Mouse (Mus musculus) forebrain, embryonic 14.5 days (tissue): ENCODE data around the gene Wbp1l. TPM values are rescaled to one million over a fixed set of nuclear protein-coding genes. Genes with fewer than 3 reads are reported as not detected.

Experiments used
- ATAC-seq: fragments of 200-750 bp; cut with Nextera tagmentation; 2 replicates; pipeline ENCODE4 v1.8.0; 2017; ENCODE audit warnings: mild to moderate bottlenecking, moderate library complexity
- DNase-seq: peaks from one replicate; pipeline ENCODE4 v3.0.0-alpha.2; 2015; ENCODE audit warnings: low spot score
- H3K27ac ChIP-seq: fragments of 300-500 bp; sonication (generic); 2 replicates; pipeline ENCODE4 v1.5.1; 2014; ENCODE audit warnings: low read depth, mild to moderate bottlenecking, control low read depth, low read length, moderate library complexity
- H3K27me3 ChIP-seq: fragments of 300-500 bp; sonication (generic); replicated peaks from 2 replicates; pipeline ENCODE4 v1.6.1; 2014; ENCODE audit warnings: low read length, control low read depth, mixed read lengths; ENCODE audit not compliant: control insufficient read depth, insufficient read depth
- H3K36me3 ChIP-seq: fragments of 300-500 bp; sonication (generic); 2 replicates; pipeline ENCODE4 v1.6.1; 2014; ENCODE audit warnings: low read length, control low read depth; ENCODE audit not compliant: control insufficient read depth, insufficient read depth
- H3K4me1 ChIP-seq: fragments of 300-500 bp; sonication (generic); 2 replicates; pipeline ENCODE4 v1.6.1; 2014; ENCODE audit warnings: antibody characterized with exemption, low read length, control low read depth; ENCODE audit not compliant: control insufficient read depth, insufficient read depth
- H3K4me2 ChIP-seq: fragments of 300-500 bp; sonication (generic); 2 replicates; pipeline ENCODE4 v1.6.1; 2014; ENCODE audit warnings: mild to moderate bottlenecking, control low read depth, low read length
- H3K4me3 ChIP-seq: fragments of 300-500 bp; sonication (generic); 2 replicates; pipeline ENCODE4 v1.5.1; 2014; ENCODE audit warnings: low read depth, low read length, control low read depth
- H3K9ac ChIP-seq: fragments of 300-500 bp; sonication (generic); 2 replicates; pipeline ENCODE4 v1.6.1; 2014; ENCODE audit warnings: mild to moderate bottlenecking, low read length, control low read depth, moderate library complexity
- H3K9me3 ChIP-seq: fragments of 300-500 bp; sonication (generic); replicated peaks from 2 replicates; pipeline ENCODE4 v1.6.1; 2016; ENCODE audit warnings: low read length, control low read depth, mixed read lengths; ENCODE audit not compliant: control insufficient read depth
- WGBS: fragments of 180-500 bp; shearing (Covaris S2); extraction: QIAGEN DNeasy Blood & Tissue Kit; methylation state at CpG from one replicate; pipeline ENCODE4 v1.1.7; 2014; 5-methylcytosine and 5-hydroxymethylcytosine counted together
- polyA plus RNA-seq: library from polyadenylated mRNA; unstranded; fragments of >200 nt; fragmentation: Nextera tagmentation; extraction: Ambion mirVana; gene quantifications from 2 replicates; pipeline ENCODE4 v1.2.1, GENCODE M21; 2014

Wbp1l gene
- polyA plus RNA-seq, 1 experiment from 2014 or later: 23.6 TPM

- no peak for ATAC-seq
- H3K9me3 ChIP-seq: no peaks in the 10 kb centered on the region
- H3K27ac ChIP-seq: no peak overlapping the region
- H3K4me3 ChIP-seq: no peak overlapping the region
- no peaks in the 10 kb centered on the region for H3K4me1 ChIP-seq
- no peak overlapping the region for H3K4me2 ChIP-seq
- no peaks in the 10 kb centered on the region for H3K27me3 ChIP-seq
- H3K9ac ChIP-seq: no peak overlapping the region
- 96% methylated on average over 13 of the region's 13 CpGs for WGBS
- peaks cover 39% of the 10 kb centered on the region for H3K36me3 ChIP-seq
- no peak for DNase-seq
Measured at GRCm38 (mm10) chr19:46606718-46607117, 7.8 kb downstream of the Wbp1l start.

- Histone ChIP-seq H3K27me3 (no peaks in the 10 kb centered on the region), H3K4me2 (no peak overlapping the region), H3K27ac (no peak overlapping the region), H3K9ac (no peak overlapping the region), H3K36me3 (peaks cover 41% of the 10 kb centered on the region), H3K9me3 (no peaks in the 10 kb centered on the region), H3K4me1 (no peaks in the 10 kb centered on the region), H3K4me3 (no peak overlapping the region)
- 74% methylated on average over 7 of the region's 7 CpGs for whole genome bisulfite sequencing
- ATAC-seq (no peak), DNase-seq (no peak)
Measured at GRCm38 (mm10) chr19:46607424-46607823, 8.5 kb downstream of the Wbp1l start.

GRCm38 (mm10) chr19:46608158-46608557, 9.3 kb downstream of the Wbp1l start:
- H3K9me3 ChIP-seq: no peaks in the 10 kb centered on the region
- no peak overlapping the region for H3K4me2 ChIP-seq
- 98% methylated on average over 7 of the region's 7 CpGs for WGBS
- peaks cover 41% of the 10 kb centered on the region for H3K36me3 ChIP-seq
- no peak for ATAC-seq
- H3K27ac ChIP-seq: no peak overlapping the region
- no peak overlapping the region for H3K9ac ChIP-seq
- no peak overlapping the region for H3K4me3 ChIP-seq
- no peak for DNase-seq
- no peaks in the 10 kb centered on the region for H3K4me1 ChIP-seq
- no peaks in the 10 kb centered on the region for H3K27me3 ChIP-seq

GRCm38 (mm10) chr19:46616378-46616777, 17.5 kb downstream of the Wbp1l start:
- Histone ChIP-seq H3K9me3 (no peaks in the 10 kb centered on the region), H3K9ac (no peak overlapping the region), H3K27ac (no peak overlapping the region), H3K27me3 (no peaks in the 10 kb centered on the region), H3K4me3 (no peak overlapping the region), H3K4me1 (0 out of 2 replicates have a peak, but pooled peaks cover 2% of the 10 kb centered on the region), H3K4me2 (no peak overlapping the region), H3K36me3 (peaks cover 18% of the 10 kb centered on the region)
- ATAC-seq (no peak), DNase-seq (no peak)
- 91% methylated on average over 11 of the region's 11 CpGs for WGBS

GRCm38 (mm10) chr19:46617361-46617760, 18.5 kb downstream of the Wbp1l start:
- no peak overlapping the region for H3K4me3 ChIP-seq
- 92% methylated on average over 8 of the region's 8 CpGs for WGBS
- H3K9ac ChIP-seq: no peak overlapping the region
- H3K4me1 ChIP-seq: 0 out of 2 replicates have a peak, but pooled peaks cover 2% of the 10 kb centered on the region
- no peaks in the 10 kb centered on the region for H3K9me3 ChIP-seq
- H3K27me3 ChIP-seq: no peaks in the 10 kb centered on the region
- H3K4me2 ChIP-seq: no peak overlapping the region
- H3K27ac ChIP-seq: no peak overlapping the region
- H3K36me3 ChIP-seq: peaks cover 15% of the 10 kb centered on the region
- ATAC-seq: no peak
- no peak for DNase-seq

GRCm38 (mm10) chr19:46618322-46618721, 19.4 kb downstream of the Wbp1l start:
- WGBS: 46% methylated on average over 9 of the region's 9 CpGs
- peak; percentile 43 for DNase-seq

GRCm38 (mm10) chr19:46619001-46619400, 20.1 kb downstream of the Wbp1l start:
- peaks cover 13% of the 10 kb centered on the region for H3K4me1 ChIP-seq
- H3K4me3 ChIP-seq: no peak overlapping the region
- 0 out of 2 replicates have a peak overlapping the region, but pooled peaks have one; percentile 27 for H3K27ac ChIP-seq

More at GRCm38 (mm10) chr19:46618322-46618721, 19.4 kb downstream of the Wbp1l start:
- Histone ChIP-seq H3K9ac (no peak overlapping the region), H3K4me1 (peaks cover 8% of the 10 kb centered on the region), H3K4me3 (no peak overlapping the region), H3K27ac (peak overlapping the region; percentile 27; the same call in 1 of the 2 replicates), H3K27me3 (no peaks in the 10 kb centered on the region), H3K9me3 (no peaks in the 10 kb centered on the region), H3K36me3 (peaks cover 15% of the 10 kb centered on the region), H3K4me2 (no peak overlapping the region)
- ATAC-seq: peak; percentile 47; the same call in 1 of the 2 replicates

GRCm38 (mm10) chr19:46619518-46619917, 20.6 kb downstream of the Wbp1l start:
- Histone ChIP-seq H3K36me3 (peaks cover 3% of the 10 kb centered on the region; the same call in 1 of the 2 replicates), H3K4me3 (no peak overlapping the region), H3K9ac (no peak overlapping the region), H3K27me3 (no peaks in the 10 kb centered on the region), H3K4me1 (peaks cover 13% of the 10 kb centered on the region), H3K9me3 (no peaks in the 10 kb centered on the region), H3K27ac (no peak overlapping the region), H3K4me2 (no peak overlapping the region)
- DNase-seq: no peak
- WGBS: 94% methylated on average over 6 of the region's 6 CpGs
- no peak for ATAC-seq

More at GRCm38 (mm10) chr19:46619001-46619400, 20.1 kb downstream of the Wbp1l start:
- Histone ChIP-seq H3K36me3 (peaks cover 8% of the 10 kb centered on the region), H3K27me3 (no peaks in the 10 kb centered on the region), H3K4me2 (no peak overlapping the region), H3K9me3 (no peaks in the 10 kb centered on the region), H3K9ac (no peak overlapping the region)
- DNase-seq (no peak), ATAC-seq (no peak)
- 89% methylated on average over 19 of the region's 19 CpGs for WGBS

GRCm38 (mm10) chr19:46620016-46620808, 21.3 kb downstream of the Wbp1l start:
- WGBS: 90% methylated on average over 14 of the region's 14 CpGs
- peaks cover 2% of the 10 kb centered on the region; the same call in 1 of the 2 replicates for H3K36me3 ChIP-seq
- H3K4me3 ChIP-seq: no peak overlapping the region
- H3K9me3 ChIP-seq: no peaks in the 10 kb centered on the region
- H3K4me1 ChIP-seq: peaks cover 13% of the 10 kb centered on the region
- no peak overlapping the region for H3K27ac ChIP-seq
- no peaks in the 10 kb centered on the region for H3K27me3 ChIP-seq
- ATAC-seq (no peak), DNase-seq (no peak)
- no peak overlapping the region for H3K9ac ChIP-seq
- H3K4me2 ChIP-seq: no peak overlapping the region
